Mouse (Mus musculus) hindbrain, embryonic 12.5 days (tissue): ENCODE measurements around the gene Hist2h3c2. TPM values are rescaled to one million over a fixed set of nuclear protein-coding genes. Genes with fewer than 3 reads are reported as not detected.
"Not testable (repeated sequence)": the region's sequence is repeated elsewhere in the genome, so short reads cannot be mapped to it uniquely, and the experiment has no call there.

ENCODE experiments used
- ATAC-seq: fragments of 200-750 bp; cut with Nextera tagmentation; 2 replicates; pipeline ENCODE4 v1.8.0; 2017; ENCODE audit warnings: moderate TSS enrichment; ENCODE audit not compliant: low FRiP score
- H3K27ac ChIP-seq: fragments of 300-500 bp; sonication (generic); 2 replicates; pipeline ENCODE4 v1.5.1; 2016; ENCODE audit warnings: mild to moderate bottlenecking
- H3K27me3 ChIP-seq: fragments of 300-500 bp; sonication (generic); 2 replicates; pipeline ENCODE4 v1.6.1; 2016; ENCODE audit warnings: mild to moderate bottlenecking
- H3K36me3 ChIP-seq: fragments of 300-500 bp; sonication (generic); 2 replicates; pipeline ENCODE4 v1.6.1; 2016; ENCODE audit warnings: mild to moderate bottlenecking
- H3K4me1 ChIP-seq: fragments of 300-500 bp; sonication (generic); 2 replicates; pipeline ENCODE4 v1.6.1; 2016
- H3K4me2 ChIP-seq: fragments of 300-500 bp; sonication (generic); replicated peaks from 2 replicates; pipeline ENCODE4 v1.6.1; 2016; ENCODE audit warnings: mild to moderate bottlenecking
- H3K4me3 ChIP-seq: fragments of 300-500 bp; sonication (generic); 2 replicates; pipeline ENCODE4 v1.5.1; 2016; ENCODE audit warnings: mild to moderate bottlenecking
- H3K9ac ChIP-seq: fragments of 300-500 bp; sonication (generic); 2 replicates; pipeline ENCODE4 v1.6.1; 2016; ENCODE audit warnings: mild to moderate bottlenecking, moderate library complexity
- H3K9me3 ChIP-seq: fragments of 300-500 bp; sonication (generic); replicated peaks from 2 replicates; pipeline ENCODE4 v1.6.1; 2016; ENCODE audit warnings: mild to moderate bottlenecking
- WGBS: fragments of 180-500 bp; shearing (Covaris S2); methylation state at CpG from one replicate; pipeline ENCODE4 v1.1.7; 2016; 5-methylcytosine and 5-hydroxymethylcytosine counted together
- polyA plus RNA-seq: library from polyadenylated mRNA; unstranded; fragments of >200 nt; fragmentation: Nextera tagmentation; extraction: Ambion mirVana; gene quantifications from 2 replicates; pipeline ENCODE4 v1.2.1, GENCODE M21; 2016

The Hist2h3c2 gene
- polyA plus RNA-seq, result 4.9 and 6.7 TPM in 2 replicates

- 0% methylated on average over 11 of the region's 68 CpGs for WGBS
- Histone ChIP-seq H3K9ac (peak within 1 kb of the TSS; percentile 56), H3K4me3 (peak within 1 kb of the TSS; percentile 37), H3K4me2 (peak within 1 kb of the TSS; percentile 55), H3K27ac (peak within 1 kb of the TSS; percentile 76), H3K4me1 (peaks cover 17% of the 10 kb centered on the region)
- ATAC-seq, result peak; percentile 93
- not testable (repeated sequence) for H3K36me3 ChIP-seq, H3K9me3 ChIP-seq, H3K27me3 ChIP-seq
Observed at GRCm38 (mm10) chr3:96238954-96239793, at the start of gene Hist2h3c2. TSS of gene Hist2h3c2 (minus strand) at chr3:96239127.

DNA sequence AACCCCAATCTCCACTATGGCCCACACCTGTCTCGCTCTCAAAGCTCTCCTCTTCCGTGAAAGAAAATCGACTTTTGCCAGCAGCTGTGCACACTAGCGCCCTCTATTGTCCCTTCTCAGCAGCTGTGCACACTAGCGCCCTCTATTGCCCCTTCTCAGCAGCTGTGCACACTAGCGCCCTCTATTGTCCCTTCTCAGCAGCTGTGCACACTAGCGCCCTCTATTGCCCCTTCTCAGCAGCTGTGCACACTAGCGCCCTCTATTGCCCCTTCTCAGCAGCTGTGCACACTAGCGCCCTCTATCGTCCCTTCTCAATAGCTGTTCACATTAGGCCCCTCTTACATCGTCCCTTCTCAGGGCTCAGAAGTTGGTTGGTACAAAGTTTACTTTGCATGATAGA is 48.4 kb upstream of the Hist2h3c2 start:
- H3K36me3 ChIP-seq, H3K4me2 ChIP-seq, H3K4me1 ChIP-seq, ATAC-seq, H3K9me3 ChIP-seq, H3K4me3 ChIP-seq, H3K27ac ChIP-seq, H3K9ac ChIP-seq: not testable (repeated sequence)
- 86% methylated on average over 11 of the region's 11 CpGs for WGBS
- peaks cover 34% of the 10 kb centered on the region for H3K27me3 ChIP-seq

- ATAC-seq, result no peak
- Histone ChIP-seq H3K27me3 (peaks cover 39% of the 10 kb centered on the region), H3K4me1 (peaks cover 3% of the 10 kb centered on the region; the same call in 1 of the 2 replicates), H3K36me3 (no peaks in the 10 kb centered on the region), H3K4me3 (no peak overlapping the region), H3K4me2 (peak overlapping the region; percentile 15; the same call in 1 of the 2 replicates), H3K27ac (no peak overlapping the region), H3K9me3 (no peaks in the 10 kb centered on the region), H3K9ac (0 out of 2 replicates have a peak overlapping the region, but pooled peaks have one; percentile 8)
- WGBS, result 25% methylated on average over 4 of the region's 4 CpGs
Observed at GRCm38 (mm10) chr3:96284457-96284856, 45.5 kb upstream of the Hist2h3c2 start.

DNA sequence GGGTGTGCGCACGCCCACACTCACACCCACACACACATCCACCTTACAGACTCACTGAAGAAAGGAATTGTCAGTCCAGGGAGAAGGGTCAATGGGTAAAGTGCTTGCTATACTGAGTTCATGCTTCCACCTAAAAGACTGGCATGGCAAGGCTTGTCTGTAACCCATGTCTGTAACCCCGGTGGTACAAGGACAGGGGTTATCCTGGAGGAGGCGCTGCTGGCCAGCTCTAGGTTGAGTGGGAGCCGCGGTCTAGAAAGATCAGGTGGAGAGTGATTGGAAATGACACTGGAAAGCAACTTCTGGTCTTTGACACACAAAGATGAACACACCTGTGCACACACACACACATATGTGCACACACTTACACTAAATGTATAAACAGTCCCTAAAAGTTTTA is 41.7 kb upstream of the Hist2h3c2 start:
- no peak for ATAC-seq
- H3K9me3 ChIP-seq, result no peaks in the 10 kb centered on the region
- no peak overlapping the region for H3K27ac ChIP-seq
- H3K4me3 ChIP-seq, result no peak overlapping the region
- 0 out of 2 replicates have a peak, but pooled peaks cover 8% of the 10 kb centered on the region for H3K4me1 ChIP-seq
- no peak overlapping the region for H3K4me2 ChIP-seq
- 51% methylated on average over 6 of the region's 6 CpGs for WGBS
- H3K9ac ChIP-seq, result no peak overlapping the region
- H3K27me3 ChIP-seq, result peaks cover 39% of the 10 kb centered on the region
- no peaks in the 10 kb centered on the region for H3K36me3 ChIP-seq

DNA sequence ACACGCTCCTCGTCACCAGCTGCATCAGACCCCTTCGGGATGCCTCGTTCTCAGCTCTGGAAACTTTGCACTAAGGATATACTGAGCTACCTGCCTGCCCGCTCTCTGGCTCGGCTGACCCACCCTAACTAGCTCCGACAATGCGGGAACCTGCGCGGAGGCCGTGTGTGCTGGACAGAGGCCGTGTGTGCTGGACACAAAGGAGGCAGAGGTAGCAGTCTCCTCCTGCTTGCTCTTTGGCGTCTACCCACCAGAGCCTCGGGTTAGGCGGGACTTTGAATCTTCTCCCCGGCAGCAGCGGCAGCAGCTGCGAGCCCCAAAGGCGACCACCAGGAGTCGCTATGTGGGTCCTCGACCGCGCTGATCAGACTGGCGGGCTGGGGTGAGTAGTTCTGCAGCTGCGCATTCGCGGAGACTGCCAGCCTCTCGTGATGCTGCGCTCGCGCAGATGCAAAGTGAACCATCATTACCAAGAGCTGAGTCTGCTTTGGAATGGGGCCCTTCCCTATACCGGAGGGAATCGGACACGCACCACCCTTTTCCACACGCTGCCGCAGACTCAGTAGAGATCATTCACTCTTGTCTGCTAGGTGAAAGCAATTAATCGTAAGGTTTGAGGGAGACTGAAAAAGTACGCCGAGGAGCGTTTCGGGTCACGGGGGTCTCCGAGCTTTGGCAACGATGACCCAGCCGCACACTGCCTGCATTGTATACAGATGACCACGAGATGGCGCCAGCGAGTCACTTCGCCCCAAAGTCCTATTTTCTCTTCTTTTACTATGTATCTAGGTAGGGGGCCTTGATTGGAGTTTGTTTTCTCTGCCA is 39.1 kb upstream of the Hist2h3c2 start:
- Histone ChIP-seq H3K9me3 (no peaks in the 10 kb centered on the region), H3K4me1 (0 out of 2 replicates have a peak, but pooled peaks cover 8% of the 10 kb centered on the region), H3K4me3 (peak overlapping the region; percentile 43), H3K36me3 (no peaks in the 10 kb centered on the region), H3K4me2 (peak overlapping the region; percentile 84), H3K27me3 (peaks cover 17% of the 10 kb centered on the region; the same call in 1 of the 2 replicates), H3K9ac (peak overlapping the region; percentile 63), H3K27ac (peak overlapping the region; percentile 89)
- ATAC-seq, result peak; percentile 97
- under 1% methylated on average over 49 of the region's 49 CpGs for WGBS

DNA sequence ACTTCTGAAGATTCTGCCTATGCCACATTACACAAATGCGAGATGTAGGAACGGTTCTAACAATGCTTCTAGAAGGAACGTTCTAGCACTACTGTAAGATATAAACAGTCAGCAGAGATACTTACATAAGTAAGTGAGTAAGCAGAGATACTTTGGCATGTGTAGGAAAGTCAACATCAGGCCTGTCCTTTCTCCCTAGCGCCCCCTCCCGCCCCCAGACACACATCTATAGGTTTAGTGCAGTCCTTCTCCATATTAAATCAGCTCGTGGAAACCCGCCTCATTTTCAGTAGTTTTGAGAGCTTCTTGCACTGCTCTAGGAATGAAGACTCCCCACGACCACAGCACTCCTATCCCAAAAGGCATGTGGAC is 38.5 kb upstream of the Hist2h3c2 start:
- Histone ChIP-seq H3K4me1 (0 out of 2 replicates have a peak, but pooled peaks cover 8% of the 10 kb centered on the region), H3K9me3 (no peaks in the 10 kb centered on the region), H3K36me3 (no peaks in the 10 kb centered on the region), H3K27me3 (peaks cover 11% of the 10 kb centered on the region; the same call in 1 of the 2 replicates), H3K4me2 (peak overlapping the region; percentile 84), H3K4me3 (peak overlapping the region; percentile 43), H3K27ac (peak overlapping the region; percentile 89; the same call in 1 of the 2 replicates), H3K9ac (peak overlapping the region; percentile 63)
- 14% methylated on average over 8 of the region's 8 CpGs for WGBS
- no peak for ATAC-seq

DNA sequence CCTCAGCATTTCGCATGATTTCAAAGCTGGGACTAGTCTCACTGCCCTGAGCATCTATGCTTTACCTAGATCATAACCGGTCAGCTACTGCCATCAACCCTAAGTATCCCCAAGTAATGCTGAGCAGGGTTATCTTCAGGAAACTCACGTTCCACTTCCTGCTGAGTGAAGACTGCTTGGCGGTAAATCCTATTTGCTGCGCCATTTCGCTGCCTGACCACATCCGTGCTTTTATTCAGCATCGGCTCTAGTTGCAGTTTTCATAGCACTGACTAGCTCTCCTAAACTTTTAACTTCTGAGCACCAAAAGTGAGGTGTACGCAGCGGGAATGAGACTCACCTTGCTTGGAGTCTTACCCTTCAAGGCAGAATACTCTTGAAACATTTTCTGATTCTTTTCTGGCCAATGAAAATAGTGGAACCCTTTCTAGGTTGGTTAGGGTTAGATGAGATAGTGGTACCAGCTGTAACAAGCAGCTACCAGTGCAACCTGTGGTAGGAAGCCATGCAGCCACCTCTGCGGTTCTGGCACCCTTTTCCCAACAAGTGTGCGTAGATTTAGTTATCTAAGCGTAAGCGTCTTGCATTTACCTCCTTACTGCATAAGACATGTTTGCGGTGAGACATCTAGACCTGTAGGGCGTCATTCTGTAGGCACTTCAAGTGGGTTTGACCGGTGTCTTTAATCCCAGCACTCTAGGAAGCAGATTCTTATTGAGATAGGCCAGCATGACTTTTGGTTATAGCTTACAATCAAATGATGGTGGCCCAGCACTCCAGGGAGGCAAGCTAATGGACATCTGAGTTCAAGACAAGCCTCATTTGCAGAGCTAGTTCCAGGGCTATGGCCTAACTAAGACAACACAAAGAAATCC is 34.9 kb upstream of the Hist2h3c2 start:
- Histone ChIP-seq H3K4me1 (0 out of 2 replicates have a peak, but pooled peaks cover 8% of the 10 kb centered on the region), H3K27me3 (0 out of 2 replicates have a peak, but pooled peaks cover 2% of the 10 kb centered on the region), H3K27ac (no peak overlapping the region), H3K9ac (no peak overlapping the region), H3K4me3 (no peak overlapping the region), H3K9me3 (no peaks in the 10 kb centered on the region), H3K4me2 (no peak overlapping the region), H3K36me3 (no peaks in the 10 kb centered on the region)
- no peak for ATAC-seq
- WGBS, result 91% methylated on average over 17 of the region's 17 CpGs

GRCm38 (mm10) chr3:96269511-96270474 is 30.9 kb upstream of the Hist2h3c2 start, which contains the start of gene Hist2h2bb:
TSS of gene Hist2h2bb (plus strand) at chr3:96269752.
- Histone ChIP-seq H3K27ac (peak within 1 kb of the TSS; percentile 96), H3K9ac (peak within 1 kb of the TSS; percentile 79), H3K27me3 (no peaks in the 10 kb centered on the region), H3K4me3 (peak within 1 kb of the TSS; percentile 49), H3K36me3 (no peaks in the 10 kb centered on the region), H3K4me2 (peak within 1 kb of the TSS; percentile 81), H3K9me3 (no peaks in the 10 kb centered on the region), H3K4me1 (peaks cover 6% of the 10 kb centered on the region)
- ATAC-seq, result peak; percentile 95
- WGBS, result under 1% methylated on average over 45 of the region's 45 CpGs

DNA sequence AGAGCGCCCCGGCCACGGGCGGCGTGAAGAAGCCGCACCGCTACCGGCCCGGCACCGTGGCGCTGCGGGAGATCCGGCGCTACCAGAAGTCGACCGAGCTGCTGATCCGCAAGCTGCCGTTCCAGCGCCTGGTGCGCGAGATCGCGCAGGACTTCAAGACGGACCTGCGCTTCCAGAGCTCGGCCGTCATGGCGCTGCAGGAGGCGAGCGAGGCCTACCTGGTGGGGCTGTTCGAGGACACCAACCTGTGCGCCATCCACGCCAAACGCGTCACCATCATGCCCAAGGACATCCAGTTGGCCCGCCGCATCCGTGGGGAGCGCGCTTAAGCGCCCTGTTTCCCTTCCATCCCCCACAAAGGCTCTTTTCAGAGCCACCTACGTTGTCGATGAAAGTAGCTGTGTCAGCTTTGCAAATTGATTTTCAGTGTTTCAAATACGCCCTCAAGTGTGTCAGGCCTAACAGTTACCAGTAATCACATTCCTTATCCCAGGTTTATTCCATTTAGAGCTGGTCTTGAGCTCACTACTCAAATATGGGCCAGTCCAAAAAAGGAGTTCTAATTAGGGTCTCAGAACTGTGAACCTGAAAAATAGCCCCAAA is 29.9 kb upstream of the Hist2h3c2 start:
- not testable (repeated sequence) for H3K9me3 ChIP-seq, H3K36me3 ChIP-seq, H3K27me3 ChIP-seq
- peak overlapping the region; percentile 96 for H3K27ac ChIP-seq
- WGBS, result 0% methylated on average over 16 of the region's 44 CpGs
- peak overlapping the region; percentile 49 for H3K4me3 ChIP-seq
- H3K9ac ChIP-seq, result peak overlapping the region; percentile 64
- peak overlapping the region; percentile 81 for H3K4me2 ChIP-seq
- peak; percentile 65 for ATAC-seq
- H3K4me1 ChIP-seq, result peaks cover 15% of the 10 kb centered on the region

- no peaks in the 10 kb centered on the region for H3K27me3 ChIP-seq
- H3K9ac ChIP-seq, result peak within 1 kb of the TSS; percentile 64
- 24% methylated on average over 30 of the region's 30 CpGs for WGBS
- H3K9me3 ChIP-seq, result no peaks in the 10 kb centered on the region
- no peaks in the 10 kb centered on the region for H3K36me3 ChIP-seq
- H3K27ac ChIP-seq, result peak within 1 kb of the TSS; percentile 96
- ATAC-seq, result peak; percentile 73
- H3K4me1 ChIP-seq, result peaks cover 16% of the 10 kb centered on the region
- H3K4me2 ChIP-seq, result peak within 1 kb of the TSS; percentile 81
- H3K4me3 ChIP-seq, result peak within 1 kb of the TSS; percentile 49
Observed at GRCm38 (mm10) chr3:96268051-96268775, 29.3 kb upstream of the Hist2h3c2 start, which contains the start of gene Hist2h3b. TSS of gene Hist2h3b (plus strand) at chr3:96268654.
